Mouse (Mus musculus) C2C12 (cell line): ENCODE results near the gene Skil.

Experiments used
- CEBPB ChIP-seq: IDR thresholded peaks from one replicate; pipeline ENCODE4 v1.6.1; 2011; ENCODE audit warnings: low read depth, mild to moderate bottlenecking, control low read depth, moderate library complexity
- CTCF ChIP-seq: IDR thresholded peaks from one replicate; pipeline ENCODE4 v1.5.1; 2011; ENCODE audit not compliant: control insufficient read depth, insufficient read depth, insufficient read length
- FOSL1 ChIP-seq: IDR thresholded peaks from one replicate; pipeline ENCODE4 v1.8.0; 2011; ENCODE audit warnings: mild to moderate bottlenecking, low read length; ENCODE audit not compliant: poor library complexity, insufficient read depth, severe bottlenecking
- MAX ChIP-seq: IDR thresholded peaks from one replicate; pipeline ENCODE4 v1.6.1; 2011; ENCODE audit warnings: mild to moderate bottlenecking, control low read depth
- MYOD1 ChIP-seq: IDR thresholded peaks from one replicate; pipeline ENCODE4 v1.6.1; 2011; ENCODE audit warnings: low read depth; ENCODE audit not compliant: control insufficient read depth, insufficient read length
- USF1 ChIP-seq: IDR thresholded peaks from one replicate; pipeline ENCODE4 v1.6.1; 2011; ENCODE audit warnings: low read depth, mild to moderate bottlenecking, control low read depth, moderate library complexity

GRCm38 (mm10) chr3:31093196-31093595 lies 1.7 kb upstream of the Skil start:
- TF ChIP-seq CTCF (no peak), MAX (no peak), CEBPB (no peak), MYOD1 (no peak), USF1 (no peak), FOSL1 (no peak)
